ENCODE assay signal across 8 mouse cellular contexts in the genomic region with DNA sequence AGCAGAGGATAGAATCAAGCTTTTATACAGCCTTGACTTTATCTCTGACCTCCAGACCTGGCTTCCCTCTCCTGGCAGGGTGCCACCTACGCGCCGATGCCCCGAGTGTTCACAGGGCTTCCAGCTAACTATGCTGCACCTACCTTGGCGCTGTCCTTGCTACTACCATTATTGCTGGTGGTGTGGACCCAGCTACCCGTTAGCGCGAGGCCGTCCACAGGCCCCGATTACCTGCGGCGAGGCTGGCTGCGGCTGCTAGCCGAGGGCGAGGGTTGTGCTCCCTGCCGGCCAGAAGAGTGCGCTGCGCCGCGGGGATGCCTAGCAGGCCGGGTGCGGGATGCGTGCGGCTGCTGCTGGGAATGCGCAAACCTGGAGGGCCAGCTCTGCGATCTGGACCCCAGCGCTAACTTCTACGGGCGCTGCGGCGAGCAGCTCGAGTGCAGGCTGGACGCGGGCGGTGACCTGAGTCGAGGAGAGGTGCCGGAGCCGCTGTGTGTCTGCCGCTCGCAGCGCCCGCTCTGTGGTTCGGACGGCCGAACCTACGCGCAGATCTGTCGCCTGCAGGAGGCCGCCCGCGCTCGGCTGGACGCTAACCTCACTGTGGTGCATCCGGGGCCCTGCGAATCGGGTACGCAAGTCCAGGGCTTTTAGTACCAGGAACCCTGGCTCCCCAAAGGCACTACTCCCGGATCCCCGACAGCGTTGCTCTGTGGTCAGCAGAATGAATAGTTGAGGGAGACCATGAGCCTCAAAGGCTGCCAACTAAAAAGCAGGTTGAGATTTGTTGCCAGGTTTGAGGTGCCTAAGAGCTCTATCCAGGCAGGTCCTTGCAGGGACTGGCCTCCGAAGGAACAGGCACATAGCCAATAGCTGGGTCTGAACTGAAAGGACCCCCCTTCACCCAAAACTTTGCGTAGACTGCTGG. TPM values are rescaled to one million over a fixed set of nuclear protein-coding genes. Genes with fewer than 3 reads are reported as not detected.
DNase-seq lines count a peak whose midpoint lies in the region; ATAC-seq and TF ChIP-seq lines count a peak whose summit lies in the region.

No protein-coding gene starts in this region.

- peak overlapping the region; percentile 44 for H3K4me3 ChIP-seq in bone marrow macrophage, adult 2 months (ENCODE audit: insufficient read depth, low read length)
- peak overlapping the region; percentile 26 for H3K4me3 ChIP-seq in hindbrain, embryonic 11.5 days (ENCODE audit: low read depth, low read length)
- peak overlapping the region; percentile 58 for H3K4me3 ChIP-seq in limb, embryonic 12.5 days (replicated peaks)
- H3K4me3 ChIP-seq in midbrain, embryonic 12.5 days, result peak overlapping the region; percentile 69
- peak overlapping the region; percentile 66 for H3K4me3 ChIP-seq in stomach, embryonic 14.5 days (ENCODE audit: low read depth, low read length)

- H3K27ac ChIP-seq in bone marrow macrophage, adult 2 months (ENCODE audit: insufficient read depth, low read depth, low read length), result no peak overlapping the region
- H3K27ac ChIP-seq in hindbrain, embryonic 11.5 days (ENCODE audit: low read depth, low read length), result no peak overlapping the region
- no peak overlapping the region for H3K27ac ChIP-seq in limb, embryonic 12.5 days
- no peak overlapping the region for H3K27ac ChIP-seq in midbrain, embryonic 12.5 days (replicated peaks)
- H3K27ac ChIP-seq in stomach, embryonic 14.5 days (ENCODE audit: low read length), result no peak overlapping the region

- peak overlapping the region; percentile 51 for H3K4me2 ChIP-seq in hindbrain, embryonic 11.5 days (replicated peaks; ENCODE audit: low read depth, low read length)
- H3K4me2 ChIP-seq in limb, embryonic 12.5 days, result peak overlapping the region; percentile 96
- H3K4me2 ChIP-seq in midbrain, embryonic 12.5 days (replicated peaks), result peak overlapping the region; percentile 52
- H3K4me2 ChIP-seq in stomach, embryonic 14.5 days (replicated peaks; ENCODE audit: low read depth, low read length), result peak overlapping the region; percentile 97

- peaks cover 15% of the 10 kb centered on the region for H3K4me1 ChIP-seq in bone marrow macrophage, adult 2 months (ENCODE audit: control insufficient read depth, insufficient read depth, low read length)
- peaks cover 21% of the 10 kb centered on the region for H3K4me1 ChIP-seq in hindbrain, embryonic 11.5 days (replicated peaks; ENCODE audit: control insufficient read depth, insufficient read depth, low read length)
- peaks cover 61% of the 10 kb centered on the region for H3K4me1 ChIP-seq in limb, embryonic 12.5 days (replicated peaks)
- peaks cover 43% of the 10 kb centered on the region for H3K4me1 ChIP-seq in midbrain, embryonic 12.5 days
- H3K4me1 ChIP-seq in stomach, embryonic 14.5 days (ENCODE audit: control insufficient read depth, insufficient read depth, low read length), result peaks cover 32% of the 10 kb centered on the region; the same call in 1 of the 2 replicates

- TF ChIP-seq CTCF in bone marrow macrophage, adult 2 months (IDR thresholded peaks at IDR 0.05; ENCODE audit: low read depth, low read length), result peak; percentile 16; the same call in 1 of the 2 replicates

- no peaks in the 10 kb centered on the region for H3K36me3 ChIP-seq in hindbrain, embryonic 11.5 days (ENCODE audit: control insufficient read depth, insufficient read depth, low read length)
- no peaks in the 10 kb centered on the region for H3K36me3 ChIP-seq in limb, embryonic 12.5 days
- no peaks in the 10 kb centered on the region for H3K36me3 ChIP-seq in midbrain, embryonic 12.5 days
- no peaks in the 10 kb centered on the region for H3K36me3 ChIP-seq in stomach, embryonic 14.5 days (ENCODE audit: control insufficient read depth, insufficient read depth, low read length)

- peak overlapping the region; percentile 19; the same call in 1 of the 2 replicates for H3K9ac ChIP-seq in hindbrain, embryonic 11.5 days (ENCODE audit: low read depth, low read length)
- peak overlapping the region; percentile 48 for H3K9ac ChIP-seq in limb, embryonic 12.5 days (replicated peaks)
- no peak overlapping the region; the same call in 1 of the 2 replicates for H3K9ac ChIP-seq in midbrain, embryonic 12.5 days (replicated peaks)
- no peak overlapping the region; the same call in 1 of the 2 replicates for H3K9ac ChIP-seq in stomach, embryonic 14.5 days (replicated peaks; ENCODE audit: low read depth, low read length)

- DNase-seq in MN1 (ENCODE audit: low spot score), result peak; percentile 86
- DNase-seq in hindbrain, embryonic 11.5 days (ENCODE audit: low spot score), result peak; percentile 75
- DNase-seq in ovary, postnatal 14 days (ENCODE audit: low spot score), result no peak

- H3K9me3 ChIP-seq in hindbrain, embryonic 11.5 days (ENCODE audit: control insufficient read depth, low read length), result no peaks in the 10 kb centered on the region
- H3K9me3 ChIP-seq in limb, embryonic 12.5 days, result no peaks in the 10 kb centered on the region
- no peaks in the 10 kb centered on the region for H3K9me3 ChIP-seq in midbrain, embryonic 12.5 days
- no peaks in the 10 kb centered on the region for H3K9me3 ChIP-seq in stomach, embryonic 14.5 days (ENCODE audit: control insufficient read depth, low read depth, low read length)

- ATAC-seq in erythroid progenitor cell, adult 5-6 weeks (replicated peaks; ENCODE audit: low FRiP score, poor library complexity, severe bottlenecking), result peak; percentile 47
- ATAC-seq in hindbrain, embryonic 11.5 days (ENCODE audit: low FRiP score), result no peak
- no peak for ATAC-seq in limb, embryonic 12.5 days (ENCODE audit: insufficient number of reproducible peaks, insufficient read depth, low FRiP score, low TSS enrichment, low read depth)
- no peak for ATAC-seq in midbrain, embryonic 12.5 days (ENCODE audit: low FRiP score, low read depth)
- no peak for ATAC-seq in stomach, embryonic 14.5 days (ENCODE audit: insufficient number of reproducible peaks, insufficient read depth, low FRiP score, low read depth)

- under 1% methylated on average over 57 of the region's 62 CpGs for WGBS in hindbrain, embryonic 11.5 days
- WGBS in limb, embryonic 12.5 days, result 1% methylated on average over 62 of the region's 62 CpGs
- under 1% methylated on average over 62 of the region's 62 CpGs for WGBS in midbrain, embryonic 12.5 days
- WGBS in stomach, embryonic 14.5 days, result under 1% methylated on average over 62 of the region's 62 CpGs

- no peak for TF ChIP-seq POLR2A in bone marrow macrophage, adult 2 months (IDR thresholded peaks at IDR 0.05; ENCODE audit: borderline replicate concordance, low read depth, low read length)

- peaks cover 63% of the 10 kb centered on the region for H3K27me3 ChIP-seq in hindbrain, embryonic 11.5 days (ENCODE audit: control insufficient read depth, insufficient read depth, low read length)
- peaks cover 74% of the 10 kb centered on the region for H3K27me3 ChIP-seq in limb, embryonic 12.5 days
- H3K27me3 ChIP-seq in midbrain, embryonic 12.5 days, result peaks cover 78% of the 10 kb centered on the region
- peaks cover 50% of the 10 kb centered on the region for H3K27me3 ChIP-seq in stomach, embryonic 14.5 days (ENCODE audit: control insufficient read depth, insufficient read depth, low read length)

RNA-seq across cellular contexts. Expression of gene Kazald1, which starts 1.8 kb away (rescaled TPM):
- 0.50 and 0.55 TPM in 2 replicates for polyA plus RNA-seq in bone marrow macrophage, adult 2 months (2012; ENCODE audit: insufficient read depth, insufficient read length, missing spikeins)
- total RNA-seq in erythroid progenitor cell, adult 5-6 weeks (2015; ENCODE audit: low replicate concordance), result not detected in 2 replicates
- not detected in 2 replicates for total RNA-seq in erythroid progenitor cell, adult 5-6 weeks (2017; ENCODE audit: low replicate concordance)
- polyA plus RNA-seq in hindbrain, embryonic 11.5 days (2014; fragmentation: Nextera tagmentation; extraction: Ambion mirVana), result 2.9 and 3.9 TPM in 2 replicates
- polyA plus RNA-seq in limb, embryonic 12.5 days (2016; fragmentation: Nextera tagmentation; extraction: Ambion mirVana), result 3.3 and 4.1 TPM in 2 replicates
- 0.71 and 0.97 TPM in 2 replicates for polyA plus RNA-seq in midbrain, embryonic 12.5 days (2016; fragmentation: Nextera tagmentation; extraction: Ambion mirVana)
- 1.3 and 4.7 TPM in 2 replicates for polyA plus RNA-seq in stomach, embryonic 14.5 days (2014; fragmentation: Nextera tagmentation; extraction: Ambion mirVana)

RNA-seq across cellular contexts. Expression of gene Sfxn3, which starts 29.5 kb away (rescaled TPM):
- polyA plus RNA-seq in bone marrow macrophage, adult 2 months (2012; ENCODE audit: insufficient read depth, insufficient read length, missing spikeins), result 45.1 and 45.7 TPM in 2 replicates
- total RNA-seq in erythroid progenitor cell, adult 5-6 weeks (2015; ENCODE audit: low replicate concordance), result 1.4 and 4.6 TPM in 2 replicates
- total RNA-seq in erythroid progenitor cell, adult 5-6 weeks (2017; ENCODE audit: low replicate concordance), result 1.6 and 3.3 TPM in 2 replicates
- polyA plus RNA-seq in hindbrain, embryonic 11.5 days (2014; fragmentation: Nextera tagmentation; extraction: Ambion mirVana), result 22.7 and 23.8 TPM in 2 replicates
- 18.3 and 19.2 TPM in 2 replicates for polyA plus RNA-seq in limb, embryonic 12.5 days (2016; fragmentation: Nextera tagmentation; extraction: Ambion mirVana)
- polyA plus RNA-seq in midbrain, embryonic 12.5 days (2016; fragmentation: Nextera tagmentation; extraction: Ambion mirVana), result 32.1 and 32.6 TPM in 2 replicates
- 28.8 and 34.5 TPM in 2 replicates for polyA plus RNA-seq in stomach, embryonic 14.5 days (2014; fragmentation: Nextera tagmentation; extraction: Ambion mirVana)

RNA-seq across cellular contexts. Expression of gene Pdzd7, which starts 31.3 kb away (rescaled TPM):
- not detected in 2 replicates for polyA plus RNA-seq in bone marrow macrophage, adult 2 months (2012; ENCODE audit: insufficient read depth, insufficient read length, missing spikeins)
- total RNA-seq in erythroid progenitor cell, adult 5-6 weeks (2015; ENCODE audit: low replicate concordance), result not detected in 2 replicates
- total RNA-seq in erythroid progenitor cell, adult 5-6 weeks (2017; ENCODE audit: low replicate concordance), result not detected in 2 replicates
- 0.62 TPM in 1 of 2 replicates, not detected in the other for polyA plus RNA-seq in hindbrain, embryonic 11.5 days (2014; fragmentation: Nextera tagmentation; extraction: Ambion mirVana)
- 0.20 and 0.56 TPM in 2 replicates for polyA plus RNA-seq in limb, embryonic 12.5 days (2016; fragmentation: Nextera tagmentation; extraction: Ambion mirVana)
- 0.46 and 0.84 TPM in 2 replicates for polyA plus RNA-seq in midbrain, embryonic 12.5 days (2016; fragmentation: Nextera tagmentation; extraction: Ambion mirVana)
- 0.62 TPM in 2 replicates for polyA plus RNA-seq in stomach, embryonic 14.5 days (2014; fragmentation: Nextera tagmentation; extraction: Ambion mirVana)

Comparison
In these comparisons a context has a peak if more than half of its experiments do, and no peak if none do; other contexts are left out.
1. H3K9ac ChIP-seq: peak in hindbrain, embryonic 11.5 days (single experiment) and limb, embryonic 12.5 days (single experiment); none in midbrain, embryonic 12.5 days (single experiment) and stomach, embryonic 14.5 days (single experiment).
2. Peak in every context shown above with its lines, with median percentiles within 50 percentile points of each other: H3K4me3 ChIP-seq and H3K4me2 ChIP-seq.